Mouse (Mus musculus) stomach, embryonic 16.5 days (tissue): ENCODE results near the gene Jmjd8. TPM values are rescaled to one million over a fixed set of nuclear protein-coding genes. Genes with fewer than 3 reads are reported as not detected.

Experiments
- ATAC-seq: fragments of 200-750 bp; cut with Nextera tagmentation; 2 replicates; pipeline ENCODE4 v1.8.0; 2017; ENCODE audit warnings: moderate number of reproducible peaks, moderate TSS enrichment; ENCODE audit not compliant: insufficient read depth, low FRiP score
- H3K27ac ChIP-seq: fragments of 300-500 bp; sonication (generic); 2 replicates; pipeline ENCODE4 v1.5.1; 2014; ENCODE audit warnings: low read length
- H3K27me3 ChIP-seq: fragments of 300-500 bp; sonication (generic); 2 replicates; pipeline ENCODE4 v1.6.1; 2014; ENCODE audit warnings: low read length, control low read depth, mixed read lengths; ENCODE audit not compliant: control insufficient read depth, insufficient read depth
- H3K36me3 ChIP-seq: fragments of 300-500 bp; sonication (generic); 2 replicates; pipeline ENCODE4 v1.6.1; 2014; ENCODE audit warnings: low read length; ENCODE audit not compliant: control insufficient read depth, insufficient read depth
- H3K4me1 ChIP-seq: fragments of 300-500 bp; sonication (generic); 2 replicates; pipeline ENCODE4 v1.6.1; 2014; ENCODE audit warnings: low read length, control low read depth, mixed read lengths; ENCODE audit not compliant: control insufficient read depth, insufficient read depth
- H3K4me2 ChIP-seq: fragments of 300-500 bp; sonication (generic); 2 replicates; pipeline ENCODE4 v1.6.1; 2014; ENCODE audit warnings: low read depth, low read length, mixed read lengths
- H3K4me3 ChIP-seq: fragments of 300-500 bp; sonication (generic); replicated peaks from 2 replicates; pipeline ENCODE4 v1.5.1; 2014; ENCODE audit warnings: mild to moderate bottlenecking, low read length
- H3K9ac ChIP-seq: fragments of 300-500 bp; sonication (generic); 2 replicates; pipeline ENCODE4 v1.6.1; 2014; ENCODE audit warnings: low read length
- H3K9me3 ChIP-seq: fragments of 300-500 bp; sonication (generic); replicated peaks from 2 replicates; pipeline ENCODE4 v1.6.1; 2016; ENCODE audit warnings: low read length, control low read depth; ENCODE audit not compliant: control insufficient read depth
- WGBS: fragments of 180-500 bp; shearing (Covaris S2); extraction: QIAGEN DNeasy Blood & Tissue Kit; methylation state at CpG from one replicate; pipeline ENCODE4 v1.1.7; 2014; 5-methylcytosine and 5-hydroxymethylcytosine counted together
- polyA plus RNA-seq: library from polyadenylated mRNA; unstranded; fragments of >200 nt; fragmentation: Nextera tagmentation; extraction: Ambion mirVana; gene quantifications from 2 replicates; pipeline ENCODE4 v1.2.1, GENCODE M21; 2015

The Jmjd8 gene
- polyA plus RNA-seq, 1 experiment from 2014 or later: 58.1 TPM

DNA sequence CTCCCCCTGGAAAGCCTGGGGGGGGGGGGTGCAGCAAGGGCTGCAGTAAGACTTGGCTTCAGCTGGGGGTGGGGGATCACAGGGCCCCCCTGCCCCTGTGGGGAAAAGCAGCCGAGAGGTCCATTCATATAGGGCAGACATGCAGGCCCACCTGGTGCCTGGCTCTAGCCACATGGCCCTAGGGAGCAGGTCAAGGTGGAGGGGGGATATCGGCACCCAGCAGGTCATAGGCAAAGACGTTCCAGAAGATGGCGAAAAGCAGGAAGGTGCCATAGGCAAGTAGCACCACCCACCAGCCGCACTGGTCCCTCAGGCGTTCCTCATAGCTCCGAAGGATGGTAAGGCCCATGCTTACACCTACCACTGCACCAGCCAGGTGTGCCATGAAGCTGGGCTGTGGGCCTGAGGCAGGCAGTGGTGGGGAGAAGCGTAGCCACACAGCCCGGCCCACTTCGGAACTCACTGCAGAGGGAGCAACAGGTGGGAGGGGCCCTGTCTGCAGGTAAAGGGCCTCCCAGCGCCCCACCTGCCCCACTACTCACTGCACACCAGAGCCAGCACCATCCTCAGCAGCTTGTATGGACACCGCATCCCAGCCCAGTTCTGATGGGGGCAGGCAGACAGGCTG is 6.0 kb downstream of the Jmjd8 start:
- H3K9me3 ChIP-seq: no peaks in the 10 kb centered on the region
- WGBS: 75% methylated on average over 12 of the region's 12 CpGs
- peak overlapping the region; percentile 81 for H3K4me2 ChIP-seq
- peak overlapping the region; percentile 90 for H3K4me3 ChIP-seq
- no peaks in the 10 kb centered on the region for H3K27me3 ChIP-seq
- H3K36me3 ChIP-seq: peaks cover 29% of the 10 kb centered on the region
- H3K27ac ChIP-seq: peak overlapping the region; percentile 99
- H3K4me1 ChIP-seq: peaks cover 58% of the 10 kb centered on the region
- peak overlapping the region; percentile 90 for H3K9ac ChIP-seq
- ATAC-seq: no peak

DNA sequence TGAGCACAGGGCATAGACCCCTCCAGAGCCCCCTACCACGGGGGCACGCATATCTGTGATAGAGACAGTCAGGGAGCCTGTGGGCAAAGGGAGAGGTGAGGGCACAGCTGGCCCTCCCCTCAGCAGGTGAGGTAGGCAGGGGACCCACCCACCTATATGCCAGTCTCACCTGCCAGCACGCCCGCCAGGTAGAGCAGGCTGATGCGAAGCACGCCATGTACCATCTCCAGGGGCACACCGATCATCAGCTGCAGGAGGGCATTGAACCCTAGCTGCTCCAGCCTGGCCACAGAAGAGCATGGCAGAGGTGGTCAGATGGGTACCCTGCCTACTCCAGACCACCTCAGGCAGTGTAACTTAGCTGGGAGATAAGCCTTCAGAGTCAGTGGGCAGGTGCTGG is 6.6 kb downstream of the Jmjd8 start:
- H3K9me3 ChIP-seq: no peaks in the 10 kb centered on the region
- no peak overlapping the region for H3K4me3 ChIP-seq
- ATAC-seq: no peak
- no peaks in the 10 kb centered on the region for H3K27me3 ChIP-seq
- WGBS: 86% methylated on average over 7 of the region's 7 CpGs
- H3K4me2 ChIP-seq: peak overlapping the region; percentile 81; the same call in 1 of the 2 replicates
- no peak overlapping the region for H3K9ac ChIP-seq
- H3K4me1 ChIP-seq: peaks cover 52% of the 10 kb centered on the region
- H3K27ac ChIP-seq: no peak overlapping the region
- peaks cover 32% of the 10 kb centered on the region for H3K36me3 ChIP-seq

DNA sequence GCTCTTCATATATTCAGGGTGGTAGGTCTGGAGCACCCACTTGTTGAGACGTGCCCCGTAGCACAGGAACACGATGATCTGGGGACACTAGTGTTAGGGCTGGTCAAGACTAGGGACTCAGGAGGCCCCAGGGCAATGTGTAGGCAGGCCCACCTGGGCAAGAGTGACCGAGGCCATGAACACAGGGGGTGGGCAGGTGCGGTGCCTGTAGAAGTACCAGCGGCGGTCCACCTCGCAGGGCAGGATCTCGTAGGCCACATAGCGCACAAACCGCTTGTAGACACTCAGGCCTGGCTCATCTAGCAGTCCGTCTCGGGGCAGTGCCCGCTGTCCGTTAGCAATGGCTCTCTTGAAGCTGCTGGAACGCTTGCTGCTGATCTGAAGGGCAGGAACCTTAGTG is 7.1 kb downstream of the Jmjd8 start:
- H3K4me2 ChIP-seq: 0 out of 2 replicates have a peak overlapping the region, but pooled peaks have one; percentile 64
- H3K4me3 ChIP-seq: 0 out of 2 replicates have a peak overlapping the region, but pooled peaks have one; percentile 36
- H3K27me3 ChIP-seq: no peaks in the 10 kb centered on the region
- H3K36me3 ChIP-seq: peaks cover 30% of the 10 kb centered on the region
- 0 out of 2 replicates have a peak overlapping the region, but pooled peaks have one; percentile 71 for H3K9ac ChIP-seq
- 0 out of 2 replicates have a peak overlapping the region, but pooled peaks have one; percentile 26 for H3K27ac ChIP-seq
- peaks cover 47% of the 10 kb centered on the region for H3K4me1 ChIP-seq
- ATAC-seq: no peak
- 91% methylated on average over 16 of the region's 16 CpGs for WGBS
- H3K9me3 ChIP-seq: no peaks in the 10 kb centered on the region

DNA sequence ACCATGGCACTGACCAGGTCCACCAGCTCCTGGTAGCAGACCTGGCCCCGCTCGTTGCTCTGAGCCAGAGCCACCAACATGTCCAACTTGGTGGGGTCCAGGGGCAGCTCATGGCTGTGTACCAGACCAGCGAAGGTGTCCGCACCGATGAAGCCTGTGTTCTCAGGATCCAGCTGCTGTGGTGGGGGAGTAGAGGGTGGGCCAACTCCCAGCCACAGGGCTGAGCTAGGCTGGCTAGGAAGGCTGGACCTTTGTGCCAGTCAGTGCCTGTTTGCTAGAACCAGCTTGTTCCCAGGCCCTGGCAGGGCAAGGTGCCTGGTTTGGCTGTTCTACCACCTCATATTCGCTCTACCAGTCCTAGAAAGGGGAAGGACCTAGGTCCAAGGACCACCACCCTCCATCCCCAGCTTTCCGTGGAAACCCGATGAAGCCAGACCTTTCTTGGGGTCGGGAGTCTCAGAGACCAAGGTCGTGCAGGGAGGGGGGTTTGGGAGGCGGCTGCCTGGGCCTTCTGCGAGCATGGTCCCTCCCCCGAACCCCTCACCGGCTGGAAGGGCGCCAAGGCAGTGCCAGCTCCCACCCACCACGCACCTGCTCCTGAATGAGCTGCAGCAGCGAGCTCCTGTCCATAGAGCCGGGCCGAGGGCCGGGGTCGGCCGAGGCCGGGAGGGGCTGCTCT is 7.9 kb downstream of the Jmjd8 start:
- no peak overlapping the region for H3K27ac ChIP-seq

DNA sequence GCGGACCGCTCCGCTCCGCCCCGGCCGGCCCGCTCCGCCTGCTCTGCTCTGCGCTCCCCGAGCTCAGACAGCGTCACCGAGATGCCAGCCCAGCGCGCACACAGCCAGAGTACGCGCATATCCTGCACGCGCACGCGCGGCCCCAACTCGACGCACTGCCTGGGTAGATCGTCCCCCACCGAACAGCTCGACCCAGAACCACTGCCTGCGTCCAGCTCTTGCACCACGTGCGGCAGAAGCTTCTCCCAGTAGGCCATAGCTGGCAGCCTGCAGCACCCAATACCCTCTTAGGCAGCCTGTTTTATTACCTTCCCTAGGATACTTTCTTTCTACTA is 8.4 kb downstream of the Jmjd8 start, which contains the start of gene Rhbdl1:
TSS of gene Rhbdl1 (minus strand) at position 220 of the 335 bp plus-strand sequence.
- 3% methylated on average over 29 of the region's 29 CpGs for WGBS
- Histone ChIP-seq H3K4me2 (peak within 1 kb of the TSS; percentile 64), H3K27ac (no peak within 1 kb of the TSS), H3K27me3 (no peaks in the 10 kb centered on the region), H3K4me3 (peak within 1 kb of the TSS; percentile 36), H3K36me3 (peaks cover 34% of the 10 kb centered on the region), H3K4me1 (peaks cover 35% of the 10 kb centered on the region), H3K9ac (peak within 1 kb of the TSS; percentile 71), H3K9me3 (no peaks in the 10 kb centered on the region)
- ATAC-seq: no peak

More for the DNA sequence above, 7.9 kb downstream of the Jmjd8 start:
- H3K4me3 ChIP-seq: peak overlapping the region; percentile 36
- H3K9ac ChIP-seq: peak overlapping the region; percentile 71
- H3K4me1 ChIP-seq: peaks cover 40% of the 10 kb centered on the region
- H3K4me2 ChIP-seq: peak overlapping the region; percentile 64
- no peak for ATAC-seq
- no peaks in the 10 kb centered on the region for H3K9me3 ChIP-seq
- 23% methylated on average over 23 of the region's 23 CpGs for WGBS
- H3K27me3 ChIP-seq: no peaks in the 10 kb centered on the region
- H3K36me3 ChIP-seq: peaks cover 32% of the 10 kb centered on the region

DNA sequence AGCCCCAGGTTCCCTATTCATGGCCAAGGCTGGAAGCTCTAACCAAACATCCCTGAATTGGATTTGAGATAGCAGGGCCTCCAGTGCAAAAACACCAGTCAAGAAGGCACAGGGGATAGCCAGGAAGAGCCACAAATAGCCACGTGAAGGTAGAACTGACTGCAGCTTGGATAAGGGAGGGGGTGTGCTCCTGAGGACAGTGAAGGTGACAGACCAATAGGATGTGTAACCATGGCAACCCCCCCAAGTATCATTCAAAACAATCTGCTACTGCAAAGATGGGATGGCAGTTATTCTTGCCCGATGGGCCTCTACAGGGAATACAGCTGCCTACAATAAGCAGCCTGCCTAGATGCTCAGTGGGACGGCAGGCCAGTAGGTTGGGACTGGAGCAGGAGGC is 8.9 kb downstream of the Jmjd8 start:
- H3K4me1 ChIP-seq: peaks cover 34% of the 10 kb centered on the region

DNA sequence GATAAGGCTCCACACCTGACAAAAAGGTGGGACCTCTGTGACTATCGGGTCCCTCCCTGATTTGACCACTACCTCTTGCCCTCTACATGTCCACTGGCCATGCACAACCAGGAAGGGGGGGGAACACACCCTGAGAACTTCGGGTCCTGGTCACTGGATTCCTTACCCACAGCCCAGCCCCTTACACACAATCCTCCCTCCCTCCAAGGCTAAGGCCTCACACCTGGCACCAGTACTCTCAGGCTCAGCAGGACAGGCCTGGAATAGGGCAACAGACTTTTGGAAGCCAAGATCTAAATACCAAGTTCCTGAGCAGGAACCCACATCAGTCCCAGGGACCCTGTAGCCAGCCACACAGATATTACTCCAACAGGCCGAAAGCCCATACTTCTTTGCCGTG is 10.2 kb downstream of the Jmjd8 start:
- Histone ChIP-seq H3K9ac (no peak overlapping the region), H3K4me2 (no peak overlapping the region), H3K4me3 (no peak overlapping the region), H3K27me3 (no peaks in the 10 kb centered on the region), H3K4me1 (peaks cover 41% of the 10 kb centered on the region), H3K9me3 (no peaks in the 10 kb centered on the region), H3K27ac (no peak overlapping the region), H3K36me3 (peaks cover 34% of the 10 kb centered on the region)
- 83% methylated on average over 4 of the region's 4 CpGs for WGBS
- no peak for ATAC-seq

More for the DNA sequence above, 8.9 kb downstream of the Jmjd8 start:
- H3K27me3 ChIP-seq: no peaks in the 10 kb centered on the region
- H3K4me2 ChIP-seq: 0 out of 2 replicates have a peak overlapping the region, but pooled peaks have one; percentile 64
- H3K9me3 ChIP-seq: no peaks in the 10 kb centered on the region
- H3K36me3 ChIP-seq: peaks cover 34% of the 10 kb centered on the region
- no peak overlapping the region for H3K4me3 ChIP-seq
- no peak overlapping the region for H3K27ac ChIP-seq
- H3K9ac ChIP-seq: peak overlapping the region; percentile 71; the same call in 1 of the 2 replicates
- 56% methylated on average over 3 of the region's 3 CpGs for WGBS
- no peak for ATAC-seq

DNA sequence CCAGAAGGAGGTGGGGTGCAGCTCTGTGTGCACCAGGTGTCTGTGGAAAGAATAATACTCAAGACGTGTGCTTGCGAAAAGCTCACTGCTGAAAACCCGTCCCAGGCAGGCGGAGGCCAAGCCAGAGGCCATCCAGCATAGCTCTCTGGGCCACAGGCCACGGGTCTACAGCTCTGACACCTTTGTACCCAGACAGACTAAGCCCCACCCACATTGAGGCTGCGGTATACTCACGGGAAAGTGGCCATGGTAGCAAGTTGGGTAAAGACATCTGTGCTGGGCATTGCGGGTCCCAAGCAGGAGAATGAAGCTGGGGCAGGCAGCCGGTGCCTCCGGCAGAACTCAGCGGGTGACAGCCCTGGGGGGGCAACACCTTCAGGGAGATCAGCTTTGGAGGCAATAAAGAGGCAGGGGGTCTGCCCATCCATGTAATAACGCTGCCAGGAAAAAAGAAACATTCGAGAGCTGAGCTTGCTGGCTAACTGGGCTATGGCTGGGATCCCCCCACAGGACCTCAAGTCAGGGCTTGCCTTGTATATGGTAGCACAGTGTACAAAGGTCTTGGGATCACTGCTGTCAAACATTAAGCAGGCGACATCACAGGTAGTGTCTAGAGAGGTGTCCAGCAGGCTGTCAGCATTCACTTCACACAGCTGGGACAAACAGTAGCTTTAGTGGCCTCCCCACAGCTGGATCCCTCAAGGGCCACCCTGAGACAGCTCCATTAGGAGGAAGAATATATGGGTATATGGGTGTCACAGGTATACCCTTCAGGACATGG is 11.0 kb downstream of the Jmjd8 start:
- H3K4me3 ChIP-seq: no peak overlapping the region
- peaks cover 36% of the 10 kb centered on the region for H3K4me1 ChIP-seq
- H3K9me3 ChIP-seq: no peaks in the 10 kb centered on the region
- no peak overlapping the region for H3K27ac ChIP-seq
- 82% methylated on average over 14 of the region's 14 CpGs for WGBS
- H3K4me2 ChIP-seq: no peak overlapping the region
- peaks cover 34% of the 10 kb centered on the region for H3K36me3 ChIP-seq
- no peaks in the 10 kb centered on the region for H3K27me3 ChIP-seq
- H3K9ac ChIP-seq: no peak overlapping the region
- ATAC-seq: no peak

DNA sequence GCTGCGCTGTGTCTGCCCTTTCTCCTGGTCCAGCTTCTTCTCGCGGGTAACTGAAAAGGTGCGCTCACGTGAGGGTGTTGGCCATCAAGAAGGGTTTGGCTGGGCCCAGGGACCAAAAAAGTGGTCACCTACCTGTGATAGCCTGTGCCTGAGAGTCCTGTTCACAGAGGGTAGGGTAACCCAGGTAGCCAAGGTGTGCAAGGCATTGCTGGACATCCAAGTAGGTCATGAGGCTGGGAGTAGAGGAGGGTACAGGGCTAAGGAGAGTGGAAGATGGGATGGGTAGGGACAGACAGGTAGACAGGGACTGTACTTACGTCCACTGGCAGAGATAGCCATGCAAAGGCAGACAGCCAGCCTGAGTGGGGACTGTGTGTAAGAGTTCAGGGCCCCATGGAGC is 11.9 kb downstream of the Jmjd8 start:
- Histone ChIP-seq H3K4me2 (no peak overlapping the region), H3K9me3 (no peaks in the 10 kb centered on the region), H3K9ac (no peak overlapping the region), H3K4me1 (peaks cover 32% of the 10 kb centered on the region), H3K27ac (no peak overlapping the region), H3K27me3 (no peaks in the 10 kb centered on the region), H3K4me3 (no peak overlapping the region), H3K36me3 (peaks cover 25% of the 10 kb centered on the region)
- no peak for ATAC-seq
- 95% methylated on average over 6 of the region's 6 CpGs for WGBS
